Mouse (Mus musculus) yolk sac, embryonic 10.5 days (tissue): ENCODE measurements around the gene Ckap5.

Source experiments
- DNase-seq: peaks from one replicate; pipeline ENCODE4 v3.0.0-alpha.2; 2017; ENCODE audit warnings: low spot score

The Ckap5 gene

GRCm38 (mm10) chr2:91652863-91653262 lies 126.3 kb downstream of the Ckap5 start:
- no peak for DNase-seq

- no peak for DNase-seq
Observed at GRCm38 (mm10) chr2:91655388-91655787, 128.8 kb downstream of the Ckap5 start.

DNA sequence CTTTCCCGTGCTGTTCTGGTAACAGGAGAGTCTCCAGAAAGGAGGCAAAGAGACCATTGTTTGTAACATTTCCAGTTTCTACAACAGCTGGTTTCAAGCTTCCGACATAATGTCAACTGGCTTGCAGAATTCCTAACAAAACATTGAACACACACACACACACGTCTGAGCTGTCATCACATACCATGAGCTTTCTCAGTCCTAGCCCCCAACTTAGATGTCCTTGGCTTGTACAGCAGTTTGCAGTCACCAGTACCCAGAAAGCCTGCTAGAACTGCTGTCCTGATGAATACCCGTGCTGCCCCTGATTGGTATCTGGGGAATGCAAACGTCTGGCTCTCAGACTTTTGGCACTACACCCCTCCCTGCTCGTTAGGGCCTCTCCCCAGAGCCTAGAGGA lies 129.3 kb downstream of the Ckap5 start:
- DNase-seq: no peak

DNA sequence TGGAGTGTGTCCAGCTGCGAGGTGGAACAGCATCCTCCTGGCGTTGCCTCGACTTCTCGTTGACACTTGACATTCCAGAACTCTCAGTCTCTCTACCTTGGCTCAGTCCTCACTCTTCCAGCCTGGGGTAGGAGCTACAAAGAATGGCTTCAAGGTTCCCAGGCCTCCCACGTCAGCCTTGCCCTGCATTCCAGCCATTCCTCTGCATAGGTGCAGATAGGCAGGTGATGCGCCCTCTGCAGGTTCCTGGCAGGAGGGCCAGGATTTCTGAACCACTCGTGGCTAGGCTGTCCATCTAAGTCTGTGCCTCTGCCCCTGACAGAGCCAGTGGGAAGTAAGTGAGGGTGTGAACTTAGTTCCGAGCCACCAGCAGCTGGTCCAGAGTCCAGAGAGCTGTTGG lies 130.2 kb downstream of the Ckap5 start:
- peak; percentile 45 for DNase-seq

DNA sequence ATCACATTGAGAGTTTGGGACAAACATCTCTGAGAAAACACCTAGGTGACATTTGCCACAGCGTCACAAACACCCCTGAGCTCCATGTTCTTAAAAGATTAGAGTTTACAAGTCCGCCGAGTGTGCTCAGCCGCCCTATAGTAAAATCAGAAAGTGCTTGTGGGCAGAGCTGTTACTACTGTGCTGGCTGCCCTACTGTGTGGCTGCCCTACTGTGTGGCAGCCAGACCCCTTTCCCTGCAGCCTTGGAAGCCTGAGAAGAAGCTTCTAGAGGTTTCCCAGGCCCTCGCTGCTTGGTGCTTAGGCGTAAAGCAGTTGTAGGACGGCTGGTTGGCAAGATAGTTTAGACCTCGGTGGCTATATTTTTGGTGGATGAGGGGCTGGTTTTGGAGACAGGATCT lies 133.1 kb downstream of the Ckap5 start:
- DNase-seq: no peak

- no peak for DNase-seq
Observed at GRCm38 (mm10) chr2:91660981-91661380, 134.4 kb downstream of the Ckap5 start.

DNA sequence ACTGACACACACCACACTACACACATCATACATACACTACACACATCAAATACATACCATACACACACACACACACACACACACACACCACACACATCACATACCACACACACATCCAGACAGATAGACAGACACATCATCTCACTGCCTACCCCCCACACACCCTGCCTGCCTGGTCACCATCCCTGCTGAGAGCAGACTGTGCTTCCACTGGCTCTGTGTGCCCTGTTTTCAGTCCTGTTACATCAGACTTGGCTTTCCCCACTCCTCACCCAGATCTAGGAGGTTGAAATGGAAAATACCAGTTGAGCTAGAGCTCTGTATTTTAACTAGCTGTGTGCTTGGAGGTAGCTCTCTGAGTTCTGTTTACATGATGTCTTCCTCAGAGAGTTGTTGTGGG lies 138.2 kb downstream of the Ckap5 start:
- DNase-seq: no peak

DNA sequence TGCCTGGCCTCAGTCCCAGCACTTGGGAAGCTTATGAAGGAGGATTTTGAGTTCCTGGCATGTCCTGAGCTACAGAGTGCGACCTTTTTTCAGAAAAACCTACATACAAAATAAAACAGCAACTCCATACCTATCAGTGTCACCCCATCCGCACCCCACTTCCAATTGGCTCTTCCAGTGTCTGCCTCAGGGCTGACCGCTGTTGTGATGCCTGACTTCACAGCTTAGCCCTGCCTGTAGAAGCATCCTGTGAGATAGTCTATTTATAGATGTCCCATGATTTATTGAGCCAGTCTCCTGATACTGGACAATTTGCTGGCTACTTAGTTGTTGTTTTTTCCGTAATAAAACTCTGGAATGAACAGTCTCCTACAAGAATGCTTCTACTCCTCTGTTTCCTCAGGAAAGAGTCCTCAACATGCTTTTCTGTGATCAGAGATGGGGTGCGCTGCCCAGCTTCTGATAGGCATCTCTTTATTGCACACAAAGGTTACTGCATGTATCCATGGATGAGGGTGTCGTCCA lies 139.9 kb downstream of the Ckap5 start:
- no peak for DNase-seq

DNA sequence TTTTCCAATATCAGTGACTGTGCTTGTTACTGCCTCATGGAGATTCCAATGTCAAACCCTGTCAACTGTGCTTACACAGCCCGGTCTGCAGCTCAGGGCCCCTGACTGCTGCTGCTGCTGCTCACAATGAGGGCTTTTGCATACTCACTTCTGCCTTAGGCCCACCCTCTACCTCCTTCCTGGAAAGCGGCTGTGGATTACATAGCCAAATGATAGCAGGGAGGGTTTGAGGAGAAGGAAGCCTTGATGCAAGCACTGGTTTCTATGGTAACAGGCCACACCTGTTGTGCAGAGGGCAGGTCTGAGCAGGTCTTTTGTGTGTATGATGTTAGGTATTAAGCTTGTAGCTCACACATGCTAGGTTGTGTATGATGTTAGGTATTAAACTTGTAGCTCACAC lies 141.2 kb downstream of the Ckap5 start:
- no peak for DNase-seq

GRCm38 (mm10) chr2:91669326-91669725 lies 142.8 kb downstream of the Ckap5 start:
- no peak for DNase-seq

GRCm38 (mm10) chr2:91670038-91670437 lies 143.5 kb downstream of the Ckap5 start:
- peak; percentile 63 for DNase-seq
